Mouse (Mus musculus) ES-Bruce4 (cell line): ENCODE results near the gene Slc31a1. TPM values are rescaled to one million over a fixed set of nuclear protein-coding genes. Genes with fewer than 3 reads are reported as not detected.

Experiments
- H3K27ac ChIP-seq: 2 replicates; pipeline ENCODE4 v1.5.1; 2012; ENCODE audit warnings: low read length, inconsistent platforms; ENCODE audit not compliant: insufficient read depth
- H3K27me3 ChIP-seq: 2 replicates; pipeline ENCODE4 v1.6.1; 2012; ENCODE audit warnings: mild to moderate bottlenecking, low read length, inconsistent platforms; ENCODE audit not compliant: control insufficient read depth, poor library complexity, insufficient read depth, severe bottlenecking
- H3K36me3 ChIP-seq: 2 replicates; pipeline ENCODE4 v1.6.1; 2012; ENCODE audit warnings: inconsistent platforms, mild to moderate bottlenecking, low read length, moderate library complexity; ENCODE audit not compliant: control insufficient read depth, poor library complexity, insufficient read depth, severe bottlenecking
- H3K4me1 ChIP-seq: one replicate; pipeline ENCODE4 v1.8.1; 2011; ENCODE audit warnings: low read length; ENCODE audit not compliant: control insufficient read depth, insufficient read depth
- H3K4me3 ChIP-seq: 2 replicates; pipeline ENCODE4 v1.5.1; 2011; ENCODE audit warnings: low read depth, mild to moderate bottlenecking, low read length
- H3K9ac ChIP-seq: 2 replicates; pipeline ENCODE4 v1.6.1; 2012; ENCODE audit warnings: low read depth, mild to moderate bottlenecking, inconsistent platforms; ENCODE audit not compliant: poor library complexity, severe bottlenecking
- H3K9me3 ChIP-seq: replicated peaks from 2 replicates; pipeline ENCODE4 v1.6.1; 2012; ENCODE audit warnings: mild to moderate bottlenecking, low read length, inconsistent platforms; ENCODE audit not compliant: control insufficient read depth, poor library complexity, insufficient read depth, severe bottlenecking
- CTCF ChIP-seq: IDR thresholded peaks from one replicate; pipeline ENCODE4 v1.8.1; 2011; ENCODE audit warnings: low read depth, low read length
- EP300 ChIP-seq: IDR thresholded peaks from 2 replicates; pipeline ENCODE4 v1.6.1; 2011; ENCODE audit warnings: low read depth, low read length; ENCODE audit not compliant: insufficient read depth
- POLR2A ChIP-seq: IDR thresholded peaks from one replicate; pipeline ENCODE4 v1.8.1; 2011; ENCODE audit warnings: low read length; ENCODE audit not compliant: insufficient read depth
- polyA plus RNA-seq: library from polyadenylated mRNA; stranded (reverse); fragments of >200 nt; gene quantifications from 2 replicates; pipeline ENCODE4 v1.2.4, GENCODE M21; 2011; ENCODE audit warnings: low read depth; ENCODE audit not compliant: missing spikeins, insufficient read depth, insufficient read length

The Slc31a1 gene
- polyA plus RNA-seq, 1 experiment = 56.8 TPM

GRCm38 (mm10) chr4:62411606-62412005, 51.1 kb downstream of the Slc31a1 start:
- Histone ChIP-seq H3K36me3 (peaks cover 60% of the 10 kb centered on the region), H3K4me3 (no peak overlapping the region), H3K27me3 (no peaks in the 10 kb centered on the region), H3K9me3 (peaks cover 9% of the 10 kb centered on the region), H3K4me1 (no peaks in the 10 kb centered on the region), H3K27ac (no peak overlapping the region), H3K9ac (no peak overlapping the region)
- TF ChIP-seq EP300 = no peak
- TF ChIP-seq POLR2A = no peak
- TF ChIP-seq CTCF = no peak

- Histone ChIP-seq H3K4me1 (no peaks in the 10 kb centered on the region), H3K9me3 (no peaks in the 10 kb centered on the region), H3K27me3 (no peaks in the 10 kb centered on the region), H3K9ac (no peak overlapping the region), H3K36me3 (peaks cover 92% of the 10 kb centered on the region), H3K27ac (no peak overlapping the region), H3K4me3 (no peak overlapping the region)
- TF ChIP-seq EP300 = no peak
- TF ChIP-seq POLR2A = no peak
- no peak for TF ChIP-seq CTCF
Observed at GRCm38 (mm10) chr4:62418448-62418847, 57.9 kb downstream of the Slc31a1 start.

DNA sequence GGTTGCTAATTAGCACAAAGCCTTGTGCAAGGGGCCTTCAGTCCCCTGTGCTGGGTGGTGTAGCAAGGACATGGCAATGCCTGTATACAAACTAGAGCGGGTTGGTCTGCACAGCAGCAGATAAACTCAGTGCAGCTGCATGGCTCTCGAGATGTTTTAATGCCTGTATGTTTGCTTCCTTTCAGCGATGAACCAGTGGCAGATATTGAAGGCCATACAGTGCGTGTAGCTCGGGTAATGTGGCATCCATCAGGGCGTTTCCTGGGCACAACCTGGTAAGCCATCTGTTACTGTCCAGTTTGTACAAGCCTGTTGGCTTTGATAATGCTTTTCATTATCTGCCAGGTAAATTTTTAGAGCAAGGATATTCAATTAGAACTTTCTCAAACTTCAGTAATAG, 58.6 kb downstream of the Slc31a1 start:
- no peaks in the 10 kb centered on the region for H3K27me3 ChIP-seq
- no peak overlapping the region for H3K27ac ChIP-seq
- H3K9ac ChIP-seq = no peak overlapping the region
- H3K9me3 ChIP-seq = no peaks in the 10 kb centered on the region
- H3K36me3 ChIP-seq = peaks cover 94% of the 10 kb centered on the region
- TF ChIP-seq POLR2A = no peak
- no peak for TF ChIP-seq EP300
- no peak for TF ChIP-seq CTCF
- H3K4me1 ChIP-seq = no peaks in the 10 kb centered on the region
- H3K4me3 ChIP-seq = no peak overlapping the region

DNA sequence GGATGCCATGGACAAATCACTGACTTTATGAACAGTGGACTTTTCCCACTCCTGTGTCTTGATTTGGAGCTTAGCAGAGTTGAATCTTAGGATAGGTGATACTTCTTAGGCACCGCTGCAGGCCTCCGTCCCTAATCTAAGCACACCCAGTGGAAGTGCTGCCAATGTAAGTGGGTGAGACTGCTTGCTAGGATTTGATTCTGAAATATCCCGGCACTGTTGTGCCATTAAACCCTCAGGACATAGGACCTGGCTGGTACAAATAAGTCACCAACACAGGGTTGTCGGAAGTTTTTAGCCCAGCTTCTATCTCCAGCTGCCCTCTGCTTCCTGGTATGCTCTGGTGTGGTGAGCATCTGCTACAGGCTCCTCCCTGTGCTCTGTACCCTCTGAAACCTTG, 65.4 kb downstream of the Slc31a1 start:
- Histone ChIP-seq H3K36me3 (peaks cover 30% of the 10 kb centered on the region), H3K4me1 (no peaks in the 10 kb centered on the region), H3K9me3 (no peaks in the 10 kb centered on the region), H3K9ac (no peak overlapping the region), H3K27ac (no peak overlapping the region), H3K27me3 (no peaks in the 10 kb centered on the region), H3K4me3 (no peak overlapping the region)
- no peak for TF ChIP-seq POLR2A
- no peak for TF ChIP-seq EP300
- no peak for TF ChIP-seq CTCF

GRCm38 (mm10) chr4:62427978-62428758, 67.6 kb downstream of the Slc31a1 start:
- Histone ChIP-seq H3K9me3 (no peaks in the 10 kb centered on the region), H3K4me3 (0 out of 2 replicates have a peak overlapping the region, but pooled peaks have one; percentile 7), H3K27ac (no peak overlapping the region), H3K36me3 (peaks cover 10% of the 10 kb centered on the region), H3K27me3 (no peaks in the 10 kb centered on the region), H3K9ac (no peak overlapping the region), H3K4me1 (no peaks in the 10 kb centered on the region)
- TF ChIP-seq EP300 (no peak), CTCF (no peak), POLR2A (no peak)

DNA sequence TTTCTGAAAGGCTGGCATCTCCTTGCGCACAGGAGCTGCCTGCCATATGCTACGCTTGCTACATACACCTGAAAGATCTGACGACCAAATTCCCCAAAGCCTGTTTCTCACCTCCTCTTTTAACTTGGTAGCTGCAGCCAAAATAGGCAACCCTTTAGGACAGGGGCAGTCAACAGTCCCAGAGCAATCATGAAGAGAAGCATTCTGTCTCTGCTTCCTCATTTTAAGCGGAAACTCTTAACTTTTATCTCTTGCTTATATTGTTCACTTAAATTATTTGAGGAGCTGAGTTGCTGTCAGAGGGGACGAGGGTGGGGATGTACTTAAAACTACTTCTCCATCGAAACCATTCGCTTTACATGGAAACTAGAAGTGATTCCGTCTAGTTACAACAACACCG, 69.1 kb downstream of the Slc31a1 start:
- Histone ChIP-seq H3K4me3 (no peak overlapping the region), H3K9me3 (no peaks in the 10 kb centered on the region), H3K27ac (no peak overlapping the region), H3K9ac (no peak overlapping the region), H3K36me3 (no peaks in the 10 kb centered on the region; the same call in 1 of the 2 replicates), H3K4me1 (no peaks in the 10 kb centered on the region), H3K27me3 (no peaks in the 10 kb centered on the region)
- TF ChIP-seq CTCF = no peak
- no peak for TF ChIP-seq EP300
- TF ChIP-seq POLR2A = no peak
